Mouse (Mus musculus) limb, embryonic 14.5 days (tissue): ENCODE data around the gene Fgb. TPM values are rescaled to one million over a fixed set of nuclear protein-coding genes. Genes with fewer than 3 reads are reported as not detected.

Experiments
- ATAC-seq: fragments of 200-750 bp; cut with Nextera tagmentation; 2 replicates; pipeline ENCODE4 v1.8.0; 2017; ENCODE audit warnings: low read depth, moderate number of reproducible peaks, moderate TSS enrichment; ENCODE audit not compliant: low FRiP score
- DNase-seq: peaks from one replicate; pipeline ENCODE4 v3.0.0-alpha.2; 2015; ENCODE audit warnings: low spot score
- H3K27ac ChIP-seq: fragments of 300-500 bp; sonication (generic); replicated peaks from 2 replicates; pipeline ENCODE4 v1.5.1; 2014; ENCODE audit warnings: low read depth, mild to moderate bottlenecking, low read length, moderate library complexity, mixed read lengths
- H3K27me3 ChIP-seq: fragments of 300-500 bp; sonication (generic); 2 replicates; pipeline ENCODE4 v1.6.1; 2014; ENCODE audit warnings: low read length, mixed read lengths; ENCODE audit not compliant: control insufficient read depth, insufficient read depth
- H3K36me3 ChIP-seq: fragments of 300-500 bp; sonication (generic); 2 replicates; pipeline ENCODE4 v1.6.1; 2014; ENCODE audit warnings: mild to moderate bottlenecking, low read length, moderate library complexity, mixed read lengths; ENCODE audit not compliant: control insufficient read depth, insufficient read depth
- H3K4me1 ChIP-seq: fragments of 300-500 bp; sonication (generic); 2 replicates; pipeline ENCODE4 v1.6.1; 2014; ENCODE audit warnings: antibody characterized with exemption, low read length, mixed read lengths; ENCODE audit not compliant: control insufficient read depth, insufficient read depth
- H3K4me2 ChIP-seq: fragments of 300-500 bp; sonication (generic); replicated peaks from 2 replicates; pipeline ENCODE4 v1.6.1; 2014; ENCODE audit warnings: low read depth, mild to moderate bottlenecking, low read length, moderate library complexity; ENCODE audit not compliant: severe bottlenecking
- H3K4me3 ChIP-seq: fragments of 300-500 bp; sonication (generic); replicated peaks from 2 replicates; pipeline ENCODE4 v1.5.1; 2014; ENCODE audit warnings: low read length
- H3K9ac ChIP-seq: fragments of 300-500 bp; sonication (generic); 2 replicates; pipeline ENCODE4 v1.6.1; 2014; ENCODE audit warnings: mild to moderate bottlenecking, low read depth, low read length, moderate library complexity; ENCODE audit not compliant: severe bottlenecking
- H3K9me3 ChIP-seq: fragments of 300-500 bp; sonication (generic); 2 replicates; pipeline ENCODE4 v1.6.1; 2016; ENCODE audit warnings: low read length; ENCODE audit not compliant: control insufficient read depth
- POLR2A ChIP-seq: fragments of 200-500 bp; IDR thresholded peaks from 2 replicates; pipeline ENCODE4 v1.8.0; 2012; ENCODE audit warnings: inconsistent platforms, mild to moderate bottlenecking, moderate library complexity, borderline replicate concordance; ENCODE audit not compliant: insufficient read depth, insufficient read length; ENCODE audit errors: extremely low read depth
- WGBS: fragments of 180-500 bp; shearing (Covaris S2); extraction: QIAGEN DNeasy Blood & Tissue Kit; methylation state at CpG from one replicate; pipeline ENCODE4 v1.1.7; 2014; 5-methylcytosine and 5-hydroxymethylcytosine counted together
- polyA plus RNA-seq, 2 experiments: library from polyadenylated mRNA; depleted of rRNA in 1 of 2; stranded (reverse) in 1 of 2; unstranded in 1 of 2; fragments of >200 nt; fragmentation: Nextera tagmentation in 1 of 2; extraction: Ambion mirVana in 1 of 2; gene quantifications; 2 replicates each; pipeline versions ENCODE4 v1.2.1 to v1.2.3; 2012 to 2014

Gene Fgb
- polyA plus RNA-seq, 2 experiments = 0.34 TPM; not detected in 1

DNA sequence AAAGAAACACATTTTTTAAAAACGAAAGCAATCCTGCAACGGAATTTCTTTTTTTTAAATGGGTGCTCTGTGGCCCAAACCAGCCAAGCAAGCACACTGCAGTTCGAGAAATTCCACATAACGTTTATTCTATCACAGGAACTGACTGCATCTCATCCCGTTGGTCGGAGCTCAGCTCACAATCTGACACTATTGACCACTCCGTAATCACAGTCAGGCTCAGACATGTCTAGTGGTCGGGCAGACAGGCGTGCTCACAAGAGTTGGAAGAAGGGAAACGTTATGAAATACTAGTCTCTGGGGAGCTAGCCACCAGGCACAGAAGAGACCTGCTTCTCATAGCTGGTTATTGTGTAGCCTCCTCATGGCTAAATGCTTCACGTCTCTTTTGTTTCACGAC lies 57.7 kb downstream of the Fgb start:
- Histone ChIP-seq H3K27ac (no peak overlapping the region), H3K4me3 (no peak overlapping the region), H3K36me3 (no peaks in the 10 kb centered on the region), H3K9ac (no peak overlapping the region), H3K9me3 (no peaks in the 10 kb centered on the region), H3K4me1 (peaks cover 8% of the 10 kb centered on the region), H3K27me3 (no peaks in the 10 kb centered on the region; the same call in 1 of the 2 replicates), H3K4me2 (no peak overlapping the region)
- no peak for TF ChIP-seq POLR2A
- 71% methylated on average over 12 of the region's 12 CpGs for WGBS
- ATAC-seq (no peak), DNase-seq (no peak)

Other genes starting within 250 kb of the Fgb start
- 2.1 and 2.6 TPM in 2 replicates for gene Rbm46, start 173.4 kb downstream of the Fgb start, polyA plus RNA-seq (2012; rRNA removed)
- 4.8 and 6.5 TPM in 2 replicates for gene Rbm46, start 173.4 kb downstream of the Fgb start, polyA plus RNA-seq (2014; fragmentation: Nextera tagmentation; extraction: Ambion mirVana)
- 0.23 and 0.27 TPM in 2 replicates for gene Lrat, start 145.9 kb downstream of the Fgb start, polyA plus RNA-seq (2012; rRNA removed)
- 0.25 and 0.52 TPM in 2 replicates for gene Lrat, start 145.9 kb downstream of the Fgb start, polyA plus RNA-seq (2014; fragmentation: Nextera tagmentation; extraction: Ambion mirVana)
- gene Fgg, start 42.1 kb downstream of the Fgb start, polyA plus RNA-seq (2012; rRNA removed) = 0.68 and 0.77 TPM in 2 replicates
- 0.19 TPM in 1 of 2 replicates, not detected in the other for gene Fgg, start 42.1 kb downstream of the Fgb start, polyA plus RNA-seq (2014; fragmentation: Nextera tagmentation; extraction: Ambion mirVana)
- 0.20 and 0.38 TPM in 2 replicates for gene Fga, start 23.8 kb downstream of the Fgb start, polyA plus RNA-seq (2012; rRNA removed)
- gene Fga, start 23.8 kb downstream of the Fgb start, polyA plus RNA-seq (2014; fragmentation: Nextera tagmentation; extraction: Ambion mirVana) = not detected in 2 replicates
- 80.3 and 93.3 TPM in 2 replicates for gene Plrg1, start 5.7 kb upstream of the Fgb start, polyA plus RNA-seq (2012; rRNA removed)
- 101 and 103 TPM in 2 replicates for gene Plrg1, start 5.7 kb upstream of the Fgb start, polyA plus RNA-seq (2014; fragmentation: Nextera tagmentation; extraction: Ambion mirVana)
- gene Dchs2, start 78.1 kb upstream of the Fgb start, polyA plus RNA-seq (2012; rRNA removed) = 1.7 and 1.8 TPM in 2 replicates
- 2.1 and 2.2 TPM in 2 replicates for gene Dchs2, start 78.1 kb upstream of the Fgb start, polyA plus RNA-seq (2014; fragmentation: Nextera tagmentation; extraction: Ambion mirVana)